In the genomic region with DNA sequence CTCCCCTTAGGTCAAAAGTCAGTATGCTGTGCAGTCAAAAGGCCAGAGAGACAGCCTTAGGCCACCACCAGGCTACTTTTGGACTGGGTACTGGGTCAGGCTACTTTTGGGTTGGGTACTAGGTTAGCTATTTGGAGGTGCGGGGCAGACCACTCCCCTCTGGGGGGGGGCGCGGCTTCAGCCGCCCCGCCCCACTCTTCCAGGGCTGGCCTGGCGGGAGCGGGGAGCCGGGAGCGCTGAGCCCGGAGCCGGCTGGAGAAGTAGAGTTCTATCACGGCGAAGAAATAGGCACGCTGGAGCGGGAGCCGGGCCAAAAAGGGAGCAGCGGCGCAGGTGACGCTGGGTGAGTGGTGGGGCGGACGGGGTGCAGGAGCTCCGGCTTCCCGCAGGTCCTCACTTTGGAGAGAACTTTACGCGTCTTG, we compare ENCODE assay signal across 8 mouse cellular contexts. TPM values are rescaled to one million over a fixed set of nuclear protein-coding genes. Genes with fewer than 3 reads are reported as not detected.
A peak's percentile ranks its signal among the peaks of the same experiment; 100 is the strongest.
DNase-seq lines count a peak whose midpoint lies in the region; ATAC-seq and TF ChIP-seq lines count a peak whose summit lies in the region.

No protein-coding gene starts in this region.

- peak; percentile 52 for TF ChIP-seq POLR2A in heart, adult 2 months (IDR thresholded peaks at IDR 0.05; ENCODE audit: insufficient read depth, low read depth, low read length)

- peak; percentile 54 for DNase-seq in right cerebral cortex, postnatal 14 days
- DNase-seq in right cerebral cortex, postnatal 36 days (ENCODE audit: low spot score in 2 of 2): no peak
- peak; percentile 70 for DNase-seq in embryo, embryonic 11 days
- peak; percentile 82 to 83 for DNase-seq in heart, adult 2 months
- peak; percentile 90 for DNase-seq in kidney, adult 18-20 months
- peak; percentile 71 for DNase-seq in lung, embryonic 14.5 days
- DNase-seq in ovary, postnatal 36 days (ENCODE audit: low spot score): peak; percentile 76
- no peak for DNase-seq in T-cell, adult 2 months (ENCODE audit: low spot score)

- peak overlapping the region; percentile 84 for H3K9ac ChIP-seq in heart, adult 2 months (ENCODE audit: low read depth, low read length)
- H3K9ac ChIP-seq in lung, embryonic 14.5 days: peak overlapping the region; percentile 91

- no peaks in the 10 kb centered on the region for H3K27me3 ChIP-seq in heart, adult 2 months (ENCODE audit: control insufficient read depth, insufficient read depth, low read length)
- H3K27me3 ChIP-seq in lung, embryonic 14.5 days (ENCODE audit: insufficient read depth, low read length): no peaks in the 10 kb centered on the region

- H3K27ac ChIP-seq in heart, adult 2 months: peak overlapping the region; percentile 100
- H3K27ac ChIP-seq in lung, embryonic 14.5 days (ENCODE audit: low read depth): peak overlapping the region; percentile 99

- TF ChIP-seq CTCF in heart, adult 2 months (IDR thresholded peaks at IDR 0.05): 0 out of 2 replicates have a peak, but pooled peaks have one; percentile 4
- TF ChIP-seq CTCF in lung, embryonic 14.5 days (IDR thresholded peaks at IDR 0.05; ENCODE audit: low read depth): no peak

- H3K79me2 ChIP-seq in heart, adult 2 months (replicated peaks; ENCODE audit: control insufficient read depth, insufficient read depth, low read length): no peaks in the 10 kb centered on the region

- H3K4me1 ChIP-seq in heart, adult 2 months (ENCODE audit: control insufficient read depth, insufficient read depth, low read length): peaks cover 10% of the 10 kb centered on the region
- peaks cover 22% of the 10 kb centered on the region for H3K4me1 ChIP-seq in lung, embryonic 14.5 days (ENCODE audit: insufficient read depth)

- no peak for TF ChIP-seq EP300 in heart, adult 2 months (IDR thresholded peaks at IDR 0.05; ENCODE audit: insufficient read depth, low read depth, low read length)

- peak overlapping the region; percentile 87 for H3K4me3 ChIP-seq in heart, adult 2 months
- H3K4me3 ChIP-seq in lung, embryonic 14.5 days (ENCODE audit: low read depth, low read length): peak overlapping the region; percentile 64

- ATAC-seq in lung, embryonic 14.5 days (ENCODE audit: insufficient read depth): peak; percentile 3; the same call in 1 of the 2 replicates

- peaks cover 6% of the 10 kb centered on the region for H3K36me3 ChIP-seq in heart, adult 2 months (ENCODE audit: control insufficient read depth, insufficient read depth, low read length)
- peaks cover 28% of the 10 kb centered on the region for H3K36me3 ChIP-seq in lung, embryonic 14.5 days (ENCODE audit: insufficient read depth)

- intact Hi-C loops in heart, adult 2 months (cut with DNase I): loop anchor here (5.0 kb wide), 1 partner anchor 83 kb away; the partner anchor contains the start of gene Slf2

- no peaks in the 10 kb centered on the region for H3K9me3 ChIP-seq in lung, embryonic 14.5 days (ENCODE audit: low read depth, low read length)

- under 1% methylated on average over 25 of the region's 25 CpGs for WGBS in heart, adult 2 months
- WGBS in lung, embryonic 14.5 days: 0% methylated on average over 25 of the region's 25 CpGs

- peak overlapping the region; percentile 97 for H3K4me2 ChIP-seq in lung, embryonic 14.5 days

RNA-seq across cellular contexts. Expression of gene Lzts2, which starts 0.8 kb away (rescaled TPM):
- 10 to 100 TPM; 59.1 to 68.1 TPM for total RNA-seq in heart, adult 2 months (2021)
- polyA plus RNA-seq in heart, adult 2 months (2012; rRNA removed): 48.8 and 61.6 TPM in 2 replicates
- polyA plus RNA-seq in lung, embryonic 14.5 days (2014; fragmentation: Nextera tagmentation; extraction: Ambion mirVana): 68.5 and 75.4 TPM in 2 replicates

RNA-seq across cellular contexts. Expression of gene Mrpl43, which starts 8.8 kb away (rescaled TPM):
- 10 to 100 TPM; 45.6 to 53.6 TPM for total RNA-seq in heart, adult 2 months (2021)
- 55.8 and 64.7 TPM in 2 replicates for polyA plus RNA-seq in heart, adult 2 months (2012; rRNA removed)
- 61.3 and 63.6 TPM in 2 replicates for polyA plus RNA-seq in lung, embryonic 14.5 days (2014; fragmentation: Nextera tagmentation; extraction: Ambion mirVana)

RNA-seq across cellular contexts. Expression of gene Twnk, which starts 9.5 kb away (rescaled TPM):
- total RNA-seq in heart, adult 2 months (2021): 10 to 100 TPM; 29.3 to 32.1 TPM
- 11.9 and 21.9 TPM in 2 replicates for polyA plus RNA-seq in heart, adult 2 months (2012; rRNA removed)
- polyA plus RNA-seq in lung, embryonic 14.5 days (2014; fragmentation: Nextera tagmentation; extraction: Ambion mirVana): 13.0 and 14.8 TPM in 2 replicates

RNA-seq across cellular contexts. Expression of gene Sema4g, which starts 26.1 kb away (rescaled TPM):
- under 1 TPM; 0.32 to 0.37 TPM for total RNA-seq in heart, adult 2 months (2021)
- 0.94 and 1.2 TPM in 2 replicates for polyA plus RNA-seq in heart, adult 2 months (2012; rRNA removed)
- 1.7 and 2.1 TPM in 2 replicates for polyA plus RNA-seq in lung, embryonic 14.5 days (2014; fragmentation: Nextera tagmentation; extraction: Ambion mirVana)

RNA-seq across cellular contexts. Expression of gene Pdzd7, which starts 30.5 kb away (rescaled TPM):
- total RNA-seq in heart, adult 2 months (2021): under 1 TPM in 1 of 2 experiments, not detected in 1; 0.08 TPM
- 0.38 and 0.43 TPM in 2 replicates for polyA plus RNA-seq in heart, adult 2 months (2012; rRNA removed)
- 0.39 TPM in 2 replicates for polyA plus RNA-seq in lung, embryonic 14.5 days (2014; fragmentation: Nextera tagmentation; extraction: Ambion mirVana)

Comparison
In these comparisons a context has a peak if more than half of its experiments do, and no peak if none do; other contexts are left out.
1. DNase-seq: peak in right cerebral cortex, postnatal 14 days (single experiment), embryo, embryonic 11 days (single experiment), heart, adult 2 months (2 of 2), kidney, adult 18-20 months (single experiment), lung, embryonic 14.5 days (single experiment) and ovary, postnatal 36 days (single experiment); none in right cerebral cortex, postnatal 36 days (0 of 2) and T-cell, adult 2 months (single experiment).